Mouse (Mus musculus) CH12.LX (cell line): ENCODE results near the gene Sh3bp5.

Source experiments
- CTCF ChIP-seq, 2 experiments: IDR thresholded peaks in 1 of 2; conservative IDR thresholded peaks in 1 of 2; 2 replicates each; pipeline ENCODE4 v1.5.1; 2011 to 2012; ENCODE audit warnings: low read depth in 2 of 2, low read length in 2 of 2, improper control_type of control experiment in 1 of 2, inconsistent platforms in 1 of 2, mild to moderate bottlenecking in 1 of 2, moderate library complexity in 1 of 2
- HCFC1 ChIP-seq: IDR thresholded peaks from 2 replicates; pipeline ENCODE4 v1.6.1; 2012; ENCODE audit warnings: low read depth, mild to moderate bottlenecking, inconsistent platforms, low read length, improper control_type of control experiment
- JUND ChIP-seq: conservative IDR thresholded peaks from 2 replicates; pipeline ENCODE4 v1.6.1; 2011; ENCODE audit warnings: low read depth, low read length, improper control_type of control experiment
- MAX ChIP-seq: IDR thresholded peaks from 2 replicates; pipeline ENCODE4 v1.6.1; 2011; ENCODE audit warnings: low read length, improper control_type of control experiment
- MEF2A ChIP-seq: IDR thresholded peaks from 2 replicates; pipeline ENCODE4 v1.6.1; 2014; ENCODE audit warnings: low read depth, mild to moderate bottlenecking, inconsistent platforms, low read length, improper control_type of control experiment, borderline replicate concordance
- POLR2A ChIP-seq: IDR thresholded peaks from 2 replicates; pipeline ENCODE4 v1.6.1; 2011; ENCODE audit warnings: low read depth, mild to moderate bottlenecking, improper control_type of control experiment, low read length
- RCOR1 ChIP-seq: conservative IDR thresholded peaks from 2 replicates; pipeline ENCODE4 v1.6.1; 2012; ENCODE audit warnings: low read depth, mild to moderate bottlenecking, inconsistent platforms, low read length, improper control_type of control experiment
- SIN3A ChIP-seq: IDR thresholded peaks from 2 replicates; pipeline ENCODE4 v1.6.1; 2012; ENCODE audit warnings: low read length, improper control_type of control experiment, inconsistent platforms
- UBTF ChIP-seq: IDR thresholded peaks from 2 replicates; pipeline ENCODE4 v1.6.1; 2012; ENCODE audit warnings: low read depth, mild to moderate bottlenecking, inconsistent platforms, low read length, improper control_type of control experiment, moderate library complexity
- ZNF384 ChIP-seq: IDR thresholded peaks from 2 replicates; pipeline ENCODE4 v1.6.1; 2012; ENCODE audit warnings: low read depth, low read length, improper control_type of control experiment, inconsistent platforms

GRCm38 (mm10) chr14:31400896-31401295 is 35.0 kb downstream of the Sh3bp5 start:
- TF ChIP-seq POLR2A (no peak), CTCF (conservative IDR thresholded peaks at IDR 0.05 in 1 of 2, IDR thresholded peaks at IDR 0.05 in 1 of 2; ENCODE audit: low read depth in 2 of 2, low read length in 2 of 2) (no peak), MAX (no peak), JUND (no peak), MEF2A (no peak), UBTF (no peak), ZNF384 (no peak), SIN3A (no peak), HCFC1 (no peak), RCOR1 (no peak)
